Mouse (Mus musculus): ENCODE results near the gene Sun2.

Gene Sun2

GRCm38 (mm10) chr15:79744742-79745141, 2.4 kb upstream of the Sun2 start:
- Histone ChIP-seq H3K9me3 (ENCODE audit: low read length) (no peaks in the 10 kb centered on the region), H3K36me3 (ENCODE audit: insufficient read depth, low read length) (peaks cover 1% of the 10 kb centered on the region; the same call in 1 of the 2 replicates), H3K4me3 (replicated peaks; ENCODE audit: low read length) (peak overlapping the region; percentile 48; the same call in 1 of the 2 replicates), H3K4me1 (replicated peaks; ENCODE audit: low read depth, low read length) (peaks cover 65% of the 10 kb centered on the region), H3K27me3 (ENCODE audit: insufficient read depth, low read length) (peaks cover 5% of the 10 kb centered on the region; the same call in 1 of the 2 replicates)
- TF ChIP-seq NANOG (IDR thresholded peaks at IDR 0.05; ENCODE audit: borderline replicate concordance, low read length): peak; percentile 8; the same call in 1 of the 2 replicates
- TF ChIP-seq CTCF (conservative IDR thresholded peaks at IDR 0.05; ENCODE audit: low read length): no peak

- H3K9me3 ChIP-seq (ENCODE audit: low read length): no peaks in the 10 kb centered on the region
- TF ChIP-seq NANOG (IDR thresholded peaks at IDR 0.05; ENCODE audit: borderline replicate concordance, low read length) (no peak), POU5F1 (IDR thresholded peaks at IDR 0.05; ENCODE audit: borderline replicate concordance, low read length) (no peak), CTCF (conservative IDR thresholded peaks at IDR 0.05; ENCODE audit: low read length) (no peak)
- H3K4me3 ChIP-seq (replicated peaks; ENCODE audit: low read length): no peak overlapping the region
- peaks cover 66% of the 10 kb centered on the region for H3K4me1 ChIP-seq (replicated peaks; ENCODE audit: low read depth, low read length)
- H3K36me3 ChIP-seq (ENCODE audit: insufficient read depth, low read length): peaks cover 9% of the 10 kb centered on the region
- peaks cover 5% of the 10 kb centered on the region; the same call in 1 of the 2 replicates for H3K27me3 ChIP-seq (ENCODE audit: insufficient read depth, low read length)
Observed at GRCm38 (mm10) chr15:79744001-79744400, 1.7 kb upstream of the Sun2 start.

- TF ChIP-seq POU5F1 (IDR thresholded peaks at IDR 0.05; ENCODE audit: borderline replicate concordance, low read length) (no peak), CTCF (conservative IDR thresholded peaks at IDR 0.05; ENCODE audit: low read length) (no peak), NANOG (IDR thresholded peaks at IDR 0.05; ENCODE audit: borderline replicate concordance, low read length) (no peak)
- Histone ChIP-seq H3K4me3 (replicated peaks; ENCODE audit: low read length) (peak overlapping the region; percentile 93), H3K9me3 (ENCODE audit: low read length) (no peaks in the 10 kb centered on the region)
Observed at GRCm38 (mm10) chr15:79742706-79743023, 329 bp upstream of the Sun2 start.

GRCm38 (mm10) chr15:79741173-79741858, 1.0 kb downstream of the Sun2 start:
- no peak for TF ChIP-seq CTCF (conservative IDR thresholded peaks at IDR 0.05; ENCODE audit: low read length)
- no peak for TF ChIP-seq POU5F1 (IDR thresholded peaks at IDR 0.05; ENCODE audit: borderline replicate concordance, low read length)
- TF ChIP-seq NANOG (IDR thresholded peaks at IDR 0.05; ENCODE audit: borderline replicate concordance, low read length): no peak
- no peaks in the 10 kb centered on the region for H3K9me3 ChIP-seq (ENCODE audit: low read length)
- H3K4me3 ChIP-seq (replicated peaks; ENCODE audit: low read length): peak overlapping the region; percentile 93
- peaks cover 5% of the 10 kb centered on the region; the same call in 1 of the 2 replicates for H3K27me3 ChIP-seq (ENCODE audit: insufficient read depth, low read length)
- H3K4me1 ChIP-seq (replicated peaks; ENCODE audit: low read depth, low read length): peaks cover 55% of the 10 kb centered on the region
- peaks cover 34% of the 10 kb centered on the region for H3K36me3 ChIP-seq (ENCODE audit: insufficient read depth, low read length)

More at GRCm38 (mm10) chr15:79742706-79743023, 329 bp upstream of the Sun2 start:
- Histone ChIP-seq H3K27me3 (ENCODE audit: insufficient read depth, low read length) (peaks cover 5% of the 10 kb centered on the region; the same call in 1 of the 2 replicates), H3K36me3 (ENCODE audit: insufficient read depth, low read length) (peaks cover 21% of the 10 kb centered on the region), H3K4me1 (replicated peaks; ENCODE audit: low read depth, low read length) (peaks cover 63% of the 10 kb centered on the region)

DNA sequence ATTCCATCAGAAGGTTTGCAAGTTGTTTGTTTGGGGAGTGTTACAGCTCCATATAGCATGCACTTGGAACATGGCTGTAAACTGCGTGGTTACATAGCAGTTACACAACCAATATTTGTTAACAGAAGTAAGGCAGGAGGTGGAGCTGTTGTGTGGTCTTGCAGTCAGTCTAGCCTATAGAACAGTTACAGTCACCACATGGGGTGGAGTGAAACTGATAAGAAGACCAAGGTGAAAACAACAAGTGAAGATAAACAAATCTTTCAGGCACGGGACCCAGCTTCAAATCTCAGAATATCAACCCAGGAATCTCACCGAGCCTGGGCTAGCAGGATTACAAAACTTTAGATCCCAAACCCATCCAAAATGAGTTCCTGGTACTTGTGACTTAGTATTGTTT, 1.6 kb downstream of the Sun2 start:
- Histone ChIP-seq H3K36me3 (ENCODE audit: insufficient read depth, low read length) (peaks cover 37% of the 10 kb centered on the region), H3K27me3 (ENCODE audit: insufficient read depth, low read length) (peaks cover 5% of the 10 kb centered on the region; the same call in 1 of the 2 replicates), H3K9me3 (ENCODE audit: low read length) (no peaks in the 10 kb centered on the region), H3K4me1 (replicated peaks; ENCODE audit: low read depth, low read length) (peaks cover 52% of the 10 kb centered on the region), H3K4me3 (replicated peaks; ENCODE audit: low read length) (no peak overlapping the region; the same call in 1 of the 2 replicates)
- TF ChIP-seq POU5F1 (IDR thresholded peaks at IDR 0.05; ENCODE audit: borderline replicate concordance, low read length): no peak
- TF ChIP-seq CTCF (conservative IDR thresholded peaks at IDR 0.05; ENCODE audit: low read length): no peak
- no peak for TF ChIP-seq NANOG (IDR thresholded peaks at IDR 0.05; ENCODE audit: borderline replicate concordance, low read length)

- Histone ChIP-seq H3K4me1 (replicated peaks; ENCODE audit: low read depth, low read length) (peaks cover 30% of the 10 kb centered on the region), H3K9me3 (ENCODE audit: low read length) (no peaks in the 10 kb centered on the region), H3K27me3 (ENCODE audit: insufficient read depth, low read length) (no peaks in the 10 kb centered on the region), H3K36me3 (ENCODE audit: insufficient read depth, low read length) (peaks cover 78% of the 10 kb centered on the region), H3K4me3 (replicated peaks; ENCODE audit: low read length) (no peak overlapping the region)
- TF ChIP-seq CTCF (conservative IDR thresholded peaks at IDR 0.05; ENCODE audit: low read length): no peak
- no peak for TF ChIP-seq POU5F1 (IDR thresholded peaks at IDR 0.05; ENCODE audit: borderline replicate concordance, low read length)
- TF ChIP-seq NANOG (IDR thresholded peaks at IDR 0.05; ENCODE audit: borderline replicate concordance, low read length): no peak
Observed at GRCm38 (mm10) chr15:79734311-79734710, 8.0 kb downstream of the Sun2 start.

DNA sequence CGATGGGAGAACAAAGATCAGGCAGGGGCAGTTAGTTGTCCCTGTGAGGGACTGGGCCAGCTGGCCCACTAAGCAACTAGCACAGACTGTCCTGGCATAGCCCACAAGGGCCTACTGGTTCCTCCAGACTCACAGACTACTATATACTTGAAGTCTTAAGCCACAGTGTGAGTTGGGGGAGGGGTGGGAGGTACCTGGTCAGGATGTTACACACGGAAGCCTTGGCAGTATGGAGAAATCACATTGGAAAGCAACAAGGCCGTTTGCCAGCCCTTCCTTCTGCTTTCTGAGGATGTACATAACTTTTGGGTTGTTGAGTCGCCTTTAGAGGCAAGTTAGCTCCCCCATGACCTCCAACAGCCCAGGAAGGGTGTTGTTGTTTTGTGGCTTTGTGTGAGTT, 8.7 kb downstream of the Sun2 start:
- Histone ChIP-seq H3K36me3 (ENCODE audit: insufficient read depth, low read length) (peaks cover 78% of the 10 kb centered on the region), H3K27me3 (ENCODE audit: insufficient read depth, low read length) (no peaks in the 10 kb centered on the region), H3K4me3 (replicated peaks; ENCODE audit: low read length) (no peak overlapping the region), H3K9me3 (ENCODE audit: low read length) (no peaks in the 10 kb centered on the region), H3K4me1 (replicated peaks; ENCODE audit: low read depth, low read length) (peaks cover 23% of the 10 kb centered on the region)
- no peak for TF ChIP-seq NANOG (IDR thresholded peaks at IDR 0.05; ENCODE audit: borderline replicate concordance, low read length)
- TF ChIP-seq CTCF (conservative IDR thresholded peaks at IDR 0.05; ENCODE audit: low read length): no peak
- no peak for TF ChIP-seq POU5F1 (IDR thresholded peaks at IDR 0.05; ENCODE audit: borderline replicate concordance, low read length)

DNA sequence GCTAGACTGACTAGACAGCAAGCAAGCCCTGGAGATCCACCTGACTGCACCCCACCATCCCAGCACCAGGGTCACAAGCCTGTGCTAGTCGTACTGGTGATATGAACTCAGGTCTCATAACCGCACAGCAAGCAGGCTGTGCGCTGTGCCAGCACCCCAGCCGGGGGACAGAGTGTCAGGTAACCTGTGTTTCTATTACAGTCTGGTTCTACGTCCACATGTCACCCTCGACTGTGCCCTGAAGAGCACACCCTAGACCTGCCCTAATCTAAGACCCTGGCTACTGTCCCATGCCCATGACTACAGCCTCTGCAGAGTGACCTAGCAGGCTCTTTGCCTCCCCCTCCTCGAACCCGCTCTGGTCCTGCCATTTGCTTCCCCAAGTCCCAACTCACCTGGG, 9.1 kb downstream of the Sun2 start:
- H3K9me3 ChIP-seq (ENCODE audit: low read length): no peaks in the 10 kb centered on the region
- peaks cover 78% of the 10 kb centered on the region for H3K36me3 ChIP-seq (ENCODE audit: insufficient read depth, low read length)
- peaks cover 19% of the 10 kb centered on the region for H3K4me1 ChIP-seq (replicated peaks; ENCODE audit: low read depth, low read length)
- no peaks in the 10 kb centered on the region for H3K27me3 ChIP-seq (ENCODE audit: insufficient read depth, low read length)
- no peak overlapping the region for H3K4me3 ChIP-seq (replicated peaks; ENCODE audit: low read length)
- no peak for TF ChIP-seq POU5F1 (IDR thresholded peaks at IDR 0.05; ENCODE audit: borderline replicate concordance, low read length)
- no peak for TF ChIP-seq NANOG (IDR thresholded peaks at IDR 0.05; ENCODE audit: borderline replicate concordance, low read length)
- TF ChIP-seq CTCF (conservative IDR thresholded peaks at IDR 0.05; ENCODE audit: low read length): no peak
